Mouse (Mus musculus) kidney, embryonic 16.5 days (tissue): ENCODE measurements at regions not wholly inside any gene's neighbourhood (a gene's known extent, or its start where the extent isn't known, plus 50 kb on each side); places are given as distances from the start of the nearest gene placed in this dataset.

Experiments used
- ATAC-seq: fragments of 200-750 bp; cut with Nextera tagmentation; 2 replicates; pipeline ENCODE4 v1.8.0; 2017; ENCODE audit warnings: moderate TSS enrichment; ENCODE audit not compliant: low FRiP score, low TSS enrichment
- H3K27ac ChIP-seq: fragments of 300-500 bp; sonication (generic); 2 replicates; pipeline ENCODE4 v1.5.1; 2014; ENCODE audit warnings: low read length
- H3K27me3 ChIP-seq: fragments of 300-500 bp; sonication (generic); 2 replicates; pipeline ENCODE4 v1.6.1; 2014; ENCODE audit warnings: low read length, control low read depth, mixed read lengths; ENCODE audit not compliant: insufficient read depth
- H3K36me3 ChIP-seq: fragments of 300-500 bp; sonication (generic); 2 replicates; pipeline ENCODE4 v1.6.1; 2014; ENCODE audit warnings: low read length, control low read depth, mixed read lengths; ENCODE audit not compliant: insufficient read depth
- H3K4me1 ChIP-seq: fragments of 300-500 bp; sonication (generic); 2 replicates; pipeline ENCODE4 v1.6.1; 2014; ENCODE audit warnings: low read length, control low read depth, mixed read lengths; ENCODE audit not compliant: insufficient read depth
- H3K4me2 ChIP-seq: fragments of 300-500 bp; sonication (generic); replicated peaks from 2 replicates; pipeline ENCODE4 v1.6.1; 2014; ENCODE audit warnings: low read depth, low read length
- H3K4me3 ChIP-seq: fragments of 300-500 bp; sonication (generic); 2 replicates; pipeline ENCODE4 v1.5.1; 2014; ENCODE audit warnings: mild to moderate bottlenecking, low read length
- H3K9ac ChIP-seq: fragments of 300-500 bp; sonication (generic); replicated peaks from 2 replicates; pipeline ENCODE4 v1.6.1; 2014; ENCODE audit warnings: low read length
- H3K9me3 ChIP-seq: fragments of 300-500 bp; sonication (generic); 2 replicates; pipeline ENCODE4 v1.6.1; 2016; ENCODE audit warnings: low read length, control low read depth
- WGBS: fragments of 180-500 bp; shearing (Covaris S2); extraction: QIAGEN DNeasy Blood & Tissue Kit; methylation state at CpG from one replicate; pipeline ENCODE4 v1.1.7; 2014; 5-methylcytosine and 5-hydroxymethylcytosine counted together

GRCm38 (mm10) chr7:70699391-70699790, 332.9 kb upstream of the Nr2f2 start:
- H3K9ac ChIP-seq = no peak overlapping the region
- no peaks in the 10 kb centered on the region for H3K4me1 ChIP-seq
- 75% methylated on average over 2 of the region's 2 CpGs for WGBS
- H3K36me3 ChIP-seq = no peaks in the 10 kb centered on the region
- H3K27me3 ChIP-seq = no peaks in the 10 kb centered on the region
- H3K9me3 ChIP-seq = no peaks in the 10 kb centered on the region
- no peak overlapping the region for H3K27ac ChIP-seq
- H3K4me2 ChIP-seq = no peak overlapping the region
- no peak overlapping the region for H3K4me3 ChIP-seq
- ATAC-seq = no peak

- no peak overlapping the region for H3K4me3 ChIP-seq
- H3K4me1 ChIP-seq = no peaks in the 10 kb centered on the region
- H3K9me3 ChIP-seq = no peaks in the 10 kb centered on the region
- no peak overlapping the region for H3K9ac ChIP-seq
- H3K27me3 ChIP-seq = no peaks in the 10 kb centered on the region
- no peak overlapping the region for H3K27ac ChIP-seq
- no peaks in the 10 kb centered on the region for H3K36me3 ChIP-seq
- H3K4me2 ChIP-seq = no peak overlapping the region
- no peak for ATAC-seq
- WGBS = 69% methylated on average over 2 of the region's 2 CpGs
These were observed 332.5 kb upstream of the Nr2f2 start for GRCm38 (mm10) chr7:70698986-70699385.

- Histone ChIP-seq H3K27ac (no peak overlapping the region), H3K4me2 (no peak overlapping the region), H3K9ac (no peak overlapping the region), H3K36me3 (no peaks in the 10 kb centered on the region), H3K4me1 (no peaks in the 10 kb centered on the region), H3K9me3 (no peaks in the 10 kb centered on the region), H3K27me3 (no peaks in the 10 kb centered on the region), H3K4me3 (no peak overlapping the region)
- WGBS = 83% methylated on average over 4 of the region's 4 CpGs
- ATAC-seq = no peak
These were observed 325.6 kb upstream of the Nr2f2 start for GRCm38 (mm10) chr7:70692160-70692559.

- no peak overlapping the region for H3K27ac ChIP-seq
- H3K9ac ChIP-seq = no peak overlapping the region
- no peaks in the 10 kb centered on the region for H3K27me3 ChIP-seq
- H3K4me3 ChIP-seq = no peak overlapping the region
- no peaks in the 10 kb centered on the region for H3K9me3 ChIP-seq
- WGBS = 81% methylated on average over 7 of the region's 7 CpGs
- no peak overlapping the region for H3K4me2 ChIP-seq
- ATAC-seq = no peak
- no peaks in the 10 kb centered on the region for H3K4me1 ChIP-seq
- H3K36me3 ChIP-seq = no peaks in the 10 kb centered on the region
These were observed 324.3 kb upstream of the Nr2f2 start for GRCm38 (mm10) chr7:70690845-70691244.

- no peak overlapping the region for H3K27ac ChIP-seq
- ATAC-seq = no peak; the same call in 1 of the 2 replicates
- no peak overlapping the region for H3K9ac ChIP-seq
- no peak overlapping the region for H3K4me2 ChIP-seq
- H3K9me3 ChIP-seq = no peaks in the 10 kb centered on the region
- WGBS = 27% methylated on average over 2 of the region's 2 CpGs
- peaks cover 6% of the 10 kb centered on the region; the same call in 1 of the 2 replicates for H3K4me1 ChIP-seq
- no peaks in the 10 kb centered on the region for H3K27me3 ChIP-seq
- no peak overlapping the region for H3K4me3 ChIP-seq
- H3K36me3 ChIP-seq = no peaks in the 10 kb centered on the region
These were observed 302.5 kb upstream of the Nr2f2 start for GRCm38 (mm10) chr7:70669065-70669464.

GRCm38 (mm10) chr7:70660162-70660561, 293.6 kb upstream of the Nr2f2 start:
- Histone ChIP-seq H3K9ac (no peak overlapping the region), H3K9me3 (no peaks in the 10 kb centered on the region), H3K36me3 (no peaks in the 10 kb centered on the region), H3K27me3 (no peaks in the 10 kb centered on the region), H3K4me2 (no peak overlapping the region), H3K27ac (no peak overlapping the region), H3K4me1 (no peaks in the 10 kb centered on the region), H3K4me3 (no peak overlapping the region)
- WGBS = 86% methylated on average over 5 of the region's 5 CpGs
- no peak for ATAC-seq

GRCm38 (mm10) chr7:70649760-70650377, 283.3 kb upstream of the Nr2f2 start:
- Histone ChIP-seq H3K27ac (no peak overlapping the region), H3K9ac (no peak overlapping the region), H3K4me1 (0 out of 2 replicates have a peak, but pooled peaks cover 1% of the 10 kb centered on the region), H3K27me3 (no peaks in the 10 kb centered on the region), H3K36me3 (no peaks in the 10 kb centered on the region), H3K4me3 (no peak overlapping the region), H3K4me2 (no peak overlapping the region), H3K9me3 (peaks cover 5% of the 10 kb centered on the region; the same call in 1 of the 2 replicates)
- ATAC-seq = no peak
- 41% methylated on average over 8 of the region's 8 CpGs for WGBS

GRCm38 (mm10) chr7:70646801-70647200, 280.3 kb upstream of the Nr2f2 start:
- H3K36me3 ChIP-seq = no peaks in the 10 kb centered on the region
- no peak overlapping the region for H3K4me3 ChIP-seq
- no peaks in the 10 kb centered on the region for H3K9me3 ChIP-seq
- ATAC-seq = no peak
- peaks cover 19% of the 10 kb centered on the region for H3K4me1 ChIP-seq
- no peak overlapping the region for H3K9ac ChIP-seq
- H3K4me2 ChIP-seq = no peak overlapping the region
- H3K27ac ChIP-seq = no peak overlapping the region
- WGBS = 88% methylated on average over 2 of the region's 2 CpGs
- H3K27me3 ChIP-seq = no peaks in the 10 kb centered on the region

GRCm38 (mm10) chr7:70643694-70644301, 277.3 kb upstream of the Nr2f2 start:
- Histone ChIP-seq H3K4me3 (no peak overlapping the region), H3K9ac (no peak overlapping the region), H3K4me1 (peaks cover 32% of the 10 kb centered on the region), H3K4me2 (no peak overlapping the region), H3K9me3 (no peaks in the 10 kb centered on the region), H3K27me3 (no peaks in the 10 kb centered on the region), H3K36me3 (no peaks in the 10 kb centered on the region), H3K27ac (peak overlapping the region; percentile 76)
- 23% methylated on average over 9 of the region's 9 CpGs for WGBS
- ATAC-seq = peak; percentile 97

- no peak overlapping the region for H3K4me3 ChIP-seq
- WGBS = 79% methylated on average over 1 of the region's 1 CpGs
- H3K4me1 ChIP-seq = peaks cover 32% of the 10 kb centered on the region
- H3K9ac ChIP-seq = no peak overlapping the region
- H3K27ac ChIP-seq = peak overlapping the region; percentile 76
- ATAC-seq = no peak
- H3K4me2 ChIP-seq = no peak overlapping the region
- H3K9me3 ChIP-seq = no peaks in the 10 kb centered on the region
- H3K27me3 ChIP-seq = no peaks in the 10 kb centered on the region
- H3K36me3 ChIP-seq = no peaks in the 10 kb centered on the region
These were observed 276.5 kb upstream of the Nr2f2 start for GRCm38 (mm10) chr7:70643055-70643454.
